Mouse (Mus musculus): Measurements from ENCODE around the gene Arhgap10. TPM values are rescaled to one million over a fixed set of nuclear protein-coding genes. Genes with fewer than 3 reads are reported as not detected.

Arhgap10 gene
- 5.1 and 5.4 TPM in 2 replicates for polyA plus RNA-seq (2012; rRNA removed)

GRCm38 (mm10) chr8:77517301-77518200, at the start of gene Arhgap10:
Gene Arhgap10, minus strand, starts transcription at chr8:77517953.

GRCm38 (mm10) chr8:77549121-77549706, 31.5 kb upstream of the Arhgap10 start, which contains the start of gene Prmt9:
Gene Prmt9, plus strand, starts transcription at chr8:77549397.

Other genes with a start within 250 kb of the Arhgap10 start
- gene Prmt9, start 31.4 kb upstream of the Arhgap10 start, polyA plus RNA-seq (2012; rRNA removed): 5.1 and 5.2 TPM in 2 replicates
- 3.8 and 4.3 TPM in 2 replicates for gene Tmem184c, start 92.7 kb upstream of the Arhgap10 start, polyA plus RNA-seq (2012; rRNA removed)
- 4.3 and 4.7 TPM in 2 replicates for gene Ednra, start 206.5 kb upstream of the Arhgap10 start, polyA plus RNA-seq (2012; rRNA removed)